Mouse (Mus musculus): ENCODE data around the gene Hhipl1. TPM values are rescaled to one million over a fixed set of nuclear protein-coding genes. Genes with fewer than 3 reads are reported as not detected.

The Hhipl1 gene
- total and polyA plus RNA-seq, 3 experiments = not detected

DNA sequence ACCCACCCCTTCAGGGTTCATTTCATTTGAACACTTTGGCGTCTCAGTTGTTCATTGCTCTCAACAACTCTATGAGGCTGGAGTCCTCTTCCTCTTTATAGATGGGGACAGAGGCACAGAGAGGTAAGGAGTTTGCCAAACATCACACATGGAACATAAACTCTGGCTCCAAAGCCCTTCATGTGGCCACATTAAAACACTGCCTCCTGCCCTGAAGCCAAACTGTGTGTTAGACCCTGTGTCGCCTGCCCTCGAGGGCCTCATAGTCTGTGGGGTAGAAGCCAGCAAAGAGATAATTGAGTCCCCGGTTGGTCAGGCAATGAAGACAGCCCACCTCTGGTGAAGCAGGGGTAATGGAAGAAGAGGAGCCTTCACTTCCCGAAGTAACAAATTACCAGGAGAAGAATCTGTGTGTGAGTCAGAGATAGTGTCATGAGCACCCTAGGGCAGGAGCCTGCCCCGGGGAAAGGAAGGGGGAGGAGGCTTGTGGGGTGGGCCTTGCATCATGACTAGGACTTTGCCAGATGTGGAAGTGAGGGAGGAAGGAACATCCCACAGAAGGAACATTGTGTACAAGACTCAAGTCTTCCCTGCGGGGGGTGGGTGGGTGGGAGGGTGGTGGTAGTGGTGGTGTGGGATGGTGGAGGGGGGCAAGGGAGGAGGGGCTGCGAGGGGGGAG is 3.2 kb downstream of the Hhipl1 start:
- no peak for DNase-seq (ENCODE audit: low read depth, low spot score)

GRCm38 (mm10) chr12:108310041-108310440 is 4.0 kb downstream of the Hhipl1 start:
- Histone ChIP-seq H3K27ac (ENCODE audit: control insufficient read depth, low read depth, low read length) (no peak overlapping the region), H3K9ac (ENCODE audit: control insufficient read depth, low read depth, low read length, poor library complexity, severe bottlenecking) (no peak overlapping the region), H3K4me3 (ENCODE audit: control insufficient read depth in 1 of 2, insufficient read depth in 1 of 2, low read depth in 2 of 2, low read length in 2 of 2) (no peak overlapping the region), H3K79me2 (ENCODE audit: control insufficient read depth, insufficient read depth, low read length, poor library complexity) (no peaks in the 10 kb centered on the region), H3K4me1 (ENCODE audit: control insufficient read depth in 1 of 2, insufficient read depth in 2 of 2, low read length in 2 of 2) (no peaks in the 10 kb centered on the region), H3K36me3 (ENCODE audit: control insufficient read depth in 1 of 2, insufficient read depth in 2 of 2, low read length in 2 of 2) (no peaks in the 10 kb centered on the region), H3K9me3 (replicated peaks; ENCODE audit: insufficient read depth, low read length) (no peaks in the 10 kb centered on the region), H3K27me3 (ENCODE audit: control insufficient read depth in 1 of 2, insufficient read depth in 2 of 2, low read length in 2 of 2) (no peaks in the 10 kb centered on the region)
- no peak for DNase-seq (ENCODE audit: low read depth, low spot score)
- no peak for TF ChIP-seq USF1 (IDR thresholded peaks at IDR 0.05; ENCODE audit: low read depth, low read length)
- no peak for TF ChIP-seq UBTF (IDR thresholded peaks at IDR 0.05; ENCODE audit: borderline replicate concordance, insufficient read depth, low read depth, low read length)
- no peak for TF ChIP-seq MXI1 (IDR thresholded peaks at IDR 0.05; ENCODE audit: low read depth, low read length)
- TF ChIP-seq NRF1 (IDR thresholded peaks at IDR 0.05; ENCODE audit: insufficient read depth, low read depth, low read length, poor library complexity, severe bottlenecking) = no peak
- TF ChIP-seq CTCF (IDR thresholded peaks at IDR 0.05 in 2 of 3, conservative IDR thresholded peaks at IDR 0.05 in 1 of 3; ENCODE audit: control insufficient read depth in 1 of 3, insufficient read depth in 1 of 3, low read depth in 2 of 3, low read length in 3 of 3, poor library complexity in 1 of 3, severe bottlenecking in 1 of 3) = no peak
- TF ChIP-seq CHD2 (IDR thresholded peaks at IDR 0.05; ENCODE audit: low read length) = no peak
- no peak for TF ChIP-seq MYB (IDR thresholded peaks at IDR 0.05; ENCODE audit: low read depth, low read length)

More for the DNA sequence above, 3.2 kb downstream of the Hhipl1 start:
- Histone ChIP-seq H3K4me1 (ENCODE audit: control insufficient read depth in 1 of 2, insufficient read depth in 2 of 2, low read length in 2 of 2) (no peaks in the 10 kb centered on the region), H3K27ac (ENCODE audit: control insufficient read depth, low read depth, low read length) (no peak overlapping the region), H3K36me3 (ENCODE audit: control insufficient read depth in 1 of 2, insufficient read depth in 2 of 2, low read length in 2 of 2) (no peaks in the 10 kb centered on the region), H3K27me3 (ENCODE audit: control insufficient read depth in 1 of 2, insufficient read depth in 2 of 2, low read length in 2 of 2) (no peaks in the 10 kb centered on the region), H3K9me3 (replicated peaks; ENCODE audit: insufficient read depth, low read length) (no peaks in the 10 kb centered on the region), H3K4me3 (ENCODE audit: control insufficient read depth in 1 of 2, insufficient read depth in 1 of 2, low read depth in 2 of 2, low read length in 2 of 2) (no peak overlapping the region), H3K79me2 (ENCODE audit: control insufficient read depth, insufficient read depth, low read length, poor library complexity) (no peaks in the 10 kb centered on the region), H3K9ac (ENCODE audit: control insufficient read depth, low read depth, low read length, poor library complexity, severe bottlenecking) (no peak overlapping the region)
- TF ChIP-seq GATA1 (IDR thresholded peaks at IDR 0.05; ENCODE audit: low read depth, low read length) (no peak), BHLHE40 (IDR thresholded peaks at IDR 0.05; ENCODE audit: borderline replicate concordance, low read depth, low read length) (no peak), POLR2AphosphoS5 (IDR thresholded peaks at IDR 0.05; ENCODE audit: borderline replicate concordance, low read depth, low read length) (no peak), USF1 (IDR thresholded peaks at IDR 0.05; ENCODE audit: low read depth, low read length) (no peak), ZC3H11A (IDR thresholded peaks at IDR 0.05; ENCODE audit: low read depth, low read length) (no peak), TCF12 (IDR thresholded peaks at IDR 0.05; ENCODE audit: low read depth, low read length) (no peak), MEF2A (IDR thresholded peaks at IDR 0.05; ENCODE audit: extremely low read depth, insufficient replicate concordance, low read depth, low read length, poor library complexity, severe bottlenecking) (no peak), ZMIZ1 (IDR thresholded peaks at IDR 0.05; ENCODE audit: low read depth, low read length) (no peak), TBP (IDR thresholded peaks at IDR 0.05; ENCODE audit: low read depth, low read length) (no peak), USF2 (IDR thresholded peaks at IDR 0.05; ENCODE audit: borderline replicate concordance in 1 of 2, insufficient read depth in 1 of 2, low read depth in 1 of 2, low read length in 2 of 2) (no peak), EP300 (IDR thresholded peaks at IDR 0.05; ENCODE audit: low read depth in 1 of 2, low read length in 2 of 2) (no peak), GABPA (IDR thresholded peaks at IDR 0.05; ENCODE audit: low read depth, low read length) (no peak), HCFC1 (IDR thresholded peaks at IDR 0.05; ENCODE audit: low read depth, low read length) (no peak), TAL1 (IDR thresholded peaks at IDR 0.05; ENCODE audit: low read length) (no peak)

All from MEL (cell line).